Mouse (Mus musculus) embryonic fibroblast, embryonic 13.5 days (primary cell): ENCODE measurements around the gene Prkag2.

Experiments used
- CTCF ChIP-seq: IDR thresholded peaks from 2 replicates; pipeline ENCODE4 v1.5.1; 2011; ENCODE audit warnings: mild to moderate bottlenecking, control low read depth, low read length, moderate library complexity, borderline replicate concordance; ENCODE audit not compliant: insufficient read depth
- POLR2A ChIP-seq: IDR thresholded peaks from 2 replicates; pipeline ENCODE4 v1.6.1; 2011; ENCODE audit warnings: low read depth, mild to moderate bottlenecking, control low read depth, low read length, moderate library complexity

DNA sequence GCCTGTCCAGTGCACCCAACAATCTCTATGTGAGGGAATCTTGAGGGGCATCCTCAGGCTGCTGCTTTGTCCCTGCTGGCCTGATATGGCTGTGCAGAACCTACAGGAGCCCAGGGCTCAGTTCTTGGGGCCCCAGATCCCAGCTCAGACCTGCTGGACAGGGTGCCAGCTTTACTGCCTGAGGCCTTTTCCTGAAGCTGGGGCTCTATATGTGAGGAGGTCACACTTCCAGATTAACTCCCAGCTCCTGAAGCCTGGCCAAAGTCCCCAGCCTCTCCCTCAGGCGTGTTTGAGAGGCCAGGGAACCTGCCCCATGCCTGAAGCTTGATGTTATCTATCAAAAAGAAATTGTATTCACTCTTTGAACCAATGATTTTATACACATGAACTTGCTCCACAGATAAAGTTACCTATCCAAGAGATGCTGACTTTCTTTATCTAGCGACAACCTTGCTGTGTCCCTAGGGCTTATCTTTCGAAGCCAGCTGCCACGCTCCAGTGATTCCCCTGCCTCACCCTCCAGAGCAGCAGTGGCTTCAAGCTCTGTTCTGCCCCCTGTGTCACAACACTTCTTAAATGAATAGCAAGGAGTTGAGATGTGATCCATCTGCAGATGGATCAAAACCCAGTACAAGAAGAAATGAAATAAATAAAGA is 121.0 kb downstream of the Prkag2 start:
- TF ChIP-seq POLR2A (no peak), CTCF (no peak)
